Mouse (Mus musculus) kidney, postnatal 36 days (tissue): Measurements from ENCODE around the gene Gnai3.
A peak's percentile ranks its signal among the peaks of the same experiment; 100 is the strongest.

Experiments used
- DNase-seq, 2 experiments: peaks; one replicate each; pipeline ENCODE4 v3.0.0; 2021 to 2022; ENCODE audit warnings: mixed read lengths in 2 of 2

Gene Gnai3

GRCm38 (mm10) chr3:108164091-108164490 is 18.1 kb upstream of the Gnai3 start:
- DNase-seq = no peak

GRCm38 (mm10) chr3:108158383-108159037 is 12.6 kb upstream of the Gnai3 start:
- no peak for DNase-seq

GRCm38 (mm10) chr3:108154656-108155055 is 8.7 kb upstream of the Gnai3 start, which contains the start of gene Gpr61:
Gene Gpr61, minus strand, starts transcription at chr3:108154882.
- no peak for DNase-seq

- DNase-seq = no peak
Observed at GRCm38 (mm10) chr3:108152290-108152689, 6.3 kb upstream of the Gnai3 start.

- DNase-seq = peak; percentile 91 to 95
Observed at GRCm38 (mm10) chr3:108147386-108148235, 1.7 kb upstream of the Gnai3 start.

- no peak for DNase-seq
Observed at GRCm38 (mm10) chr3:108146671-108147070, 725 bp upstream of the Gnai3 start.

GRCm38 (mm10) chr3:108140786-108141185 is 5.2 kb downstream of the Gnai3 start:
- no peak for DNase-seq

GRCm38 (mm10) chr3:108139113-108139512 is 6.8 kb downstream of the Gnai3 start:
- no peak for DNase-seq

- DNase-seq = no peak
Observed at GRCm38 (mm10) chr3:108134701-108135100, 11.2 kb downstream of the Gnai3 start.

- DNase-seq = no peak
Observed at GRCm38 (mm10) chr3:108132484-108132883, 13.5 kb downstream of the Gnai3 start.

GRCm38 (mm10) chr3:108131821-108132220 is 14.1 kb downstream of the Gnai3 start:
- DNase-seq = no peak

GRCm38 (mm10) chr3:108131216-108131615 is 14.7 kb downstream of the Gnai3 start:
- peak; percentile 19 to 49 for DNase-seq

- no peak for DNase-seq
Observed at GRCm38 (mm10) chr3:108129804-108130203, 16.1 kb downstream of the Gnai3 start.

- no peak for DNase-seq
Observed at GRCm38 (mm10) chr3:108129367-108129766, 16.6 kb downstream of the Gnai3 start.

- no peak for DNase-seq
Observed at GRCm38 (mm10) chr3:108128520-108128919, 17.4 kb downstream of the Gnai3 start.

- DNase-seq = no peak
Observed at GRCm38 (mm10) chr3:108126327-108126726, 19.6 kb downstream of the Gnai3 start.

GRCm38 (mm10) chr3:108124131-108124530 is 21.8 kb downstream of the Gnai3 start:
- no peak for DNase-seq

- DNase-seq = no peak
Observed at GRCm38 (mm10) chr3:108123242-108123641, 22.7 kb downstream of the Gnai3 start.

GRCm38 (mm10) chr3:108121101-108121500 is 24.8 kb downstream of the Gnai3 start:
- no peak for DNase-seq

GRCm38 (mm10) chr3:108117465-108117864 is 28.5 kb downstream of the Gnai3 start:
- DNase-seq = no peak

GRCm38 (mm10) chr3:108113591-108114289 is 32.2 kb downstream of the Gnai3 start:
- DNase-seq = peak; percentile 41 to 46

GRCm38 (mm10) chr3:108112666-108113065 is 33.3 kb downstream of the Gnai3 start:
- DNase-seq = no peak

GRCm38 (mm10) chr3:108112246-108112645 is 33.7 kb downstream of the Gnai3 start:
- no peak for DNase-seq
